Comparison of ENCODE assay signal across 42 mouse cellular contexts in genomic region chr13:60780534-60780933, GRCm38 (mm10). TPM values are rescaled to one million over a fixed set of nuclear protein-coding genes. Genes with fewer than 3 reads are reported as not detected.
"Had no signal": no experiment of that assay in that cellular context is flagged by ENCODE, and none has a peak within 500 bp of the region (broad histone marks: within the 10 kb centered on the region; RNA-seq: fewer than 3 reads in every experiment).

No protein-coding gene starts in this region.

- H3K9ac ChIP-seq: forebrain, postnatal 0 days; heart, embryonic 12.5 days; hindbrain, embryonic 13.5 days; hindbrain, embryonic 15.5 days; limb, embryonic 13.5 days; limb, embryonic 15.5 days; liver, embryonic 12.5 days; liver, embryonic 14.5 days had no signal

- H3K4me3 ChIP-seq: heart, embryonic 10.5 days; heart, embryonic 12.5 days; hindbrain, embryonic 13.5 days; hindbrain, embryonic 15.5 days; limb, embryonic 13.5 days; limb, embryonic 15.5 days; liver, embryonic 12.5 days had no signal

- H3K9me3 ChIP-seq: heart, embryonic 10.5 days; heart, embryonic 12.5 days; hindbrain, embryonic 13.5 days; hindbrain, embryonic 15.5 days; limb, embryonic 13.5 days; limb, embryonic 15.5 days; liver, embryonic 12.5 days had no signal

- ATAC-seq: forebrain, postnatal 0 days; hindbrain, postnatal 0 days; intestine, embryonic 16.5 days; liver, embryonic 12.5 days had no signal

- H3K27ac ChIP-seq: heart, embryonic 10.5 days; hindbrain, embryonic 13.5 days; hindbrain, embryonic 15.5 days; hindbrain, postnatal 0 days; limb, embryonic 13.5 days; limb, embryonic 15.5 days; liver, embryonic 12.5 days; liver, embryonic 14.5 days had no signal

- H3K36me3 ChIP-seq: heart, embryonic 10.5 days; heart, embryonic 12.5 days; hindbrain, embryonic 13.5 days; hindbrain, embryonic 15.5 days; limb, embryonic 13.5 days; limb, embryonic 15.5 days; liver, embryonic 12.5 days had no signal

- H3K4me1 ChIP-seq: heart, embryonic 10.5 days; heart, embryonic 12.5 days; hindbrain, embryonic 13.5 days; hindbrain, embryonic 15.5 days; limb, embryonic 13.5 days; limb, embryonic 15.5 days; liver, embryonic 12.5 days had no signal

- H3K27me3 ChIP-seq: heart, embryonic 12.5 days; hindbrain, embryonic 13.5 days; hindbrain, embryonic 15.5 days; limb, embryonic 13.5 days; limb, embryonic 15.5 days; liver, embryonic 12.5 days had no signal

- DNase-seq: forebrain, postnatal 0 days; gastrocnemius, postnatal 14 days; gastrocnemius, postnatal 36 days; heart, adult 18-20 months; heart, postnatal 10 days; kidney, adult 8-10 months; kidney, postnatal 25 days; layer of hippocampus, adult 9-11 months; layer of hippocampus, postnatal 36 days; left cerebral cortex, postnatal 4 days; lung, adult 18-20 months had no signal

- H3K4me2 ChIP-seq: heart, embryonic 12.5 days; hindbrain, embryonic 13.5 days; hindbrain, embryonic 15.5 days; limb, embryonic 13.5 days; limb, embryonic 15.5 days; liver, embryonic 12.5 days had no signal

RNA-seq across cellular contexts. Expression of gene BC051665, which starts 5.6 kb away (rescaled TPM):
- total RNA-seq: forebrain, postnatal 0 days; gastrocnemius, adult 18-20 months; gastrocnemius, adult 8-10 months; gastrocnemius, postnatal 14 days; gastrocnemius, postnatal 36 days; heart, adult 18-20 months; heart, adult 8-10 months; heart, postnatal 10 days; heart, postnatal 25 days; hematopoietic stem cell, adult 5-6 weeks; hindbrain, postnatal 0 days; layer of hippocampus, adult 18-20 months; layer of hippocampus, adult 8-10 months; layer of hippocampus, postnatal 14 days; layer of hippocampus, postnatal 36 days; left cerebral cortex, adult 18-20 months; left cerebral cortex, adult 8-10 months; left cerebral cortex, postnatal 10 days; left cerebral cortex, postnatal 25 days; left cerebral cortex, postnatal 4 days; liver, adult 2 months had no signal
- polyA plus RNA-seq: forebrain, postnatal 0 days; gonadal fat pad, adult 2 months; heart, embryonic 10.5 days; heart, embryonic 12.5 days; heart, embryonic 14.5 days; heart, embryonic 16.5 days; hindbrain, embryonic 11.5 days; hindbrain, embryonic 13.5 days; hindbrain, embryonic 15.5 days; hindbrain, postnatal 0 days; intestine, embryonic 14.5 days; intestine, embryonic 16.5 days; large intestine, adult 2 months; limb, embryonic 11.5 days; limb, embryonic 13.5 days; limb, embryonic 15.5 days; liver, adult 2 months; liver, embryonic 12.5 days; liver, embryonic 14.5 days; liver, embryonic 16.5 days had no signal

RNA-seq across cellular contexts. Expression of gene Ctsll3, which starts 22.1 kb away (rescaled TPM):
- total RNA-seq: forebrain, postnatal 0 days; gastrocnemius, adult 18-20 months; gastrocnemius, adult 8-10 months; gastrocnemius, postnatal 14 days; gastrocnemius, postnatal 36 days; heart, adult 18-20 months; heart, adult 8-10 months; heart, postnatal 10 days; heart, postnatal 25 days; hematopoietic stem cell, adult 5-6 weeks; hindbrain, postnatal 0 days; layer of hippocampus, adult 18-20 months; layer of hippocampus, adult 8-10 months; layer of hippocampus, postnatal 14 days; layer of hippocampus, postnatal 36 days; left cerebral cortex, adult 18-20 months; left cerebral cortex, adult 8-10 months; left cerebral cortex, postnatal 10 days; left cerebral cortex, postnatal 25 days; left cerebral cortex, postnatal 4 days; liver, adult 2 months had no signal
- polyA plus RNA-seq: forebrain, postnatal 0 days; gonadal fat pad, adult 2 months; heart, embryonic 10.5 days; heart, embryonic 12.5 days; heart, embryonic 14.5 days; heart, embryonic 16.5 days; hindbrain, embryonic 11.5 days; hindbrain, embryonic 13.5 days; hindbrain, embryonic 15.5 days; hindbrain, postnatal 0 days; intestine, embryonic 14.5 days; intestine, embryonic 16.5 days; large intestine, adult 2 months; limb, embryonic 11.5 days; limb, embryonic 13.5 days; liver, adult 2 months; liver, embryonic 12.5 days; liver, embryonic 14.5 days; liver, embryonic 16.5 days had no signal
